Comparison of ENCODE assay signal across 12 mouse cellular contexts in genomic region chr12:105112321-105112988, GRCm38 (mm10). TPM values are rescaled to one million over a fixed set of nuclear protein-coding genes. Genes with fewer than 3 reads are reported as not detected.
DNase-seq lines count a peak whose midpoint lies in the region; ATAC-seq and TF ChIP-seq lines count a peak whose summit lies in the region.
"Had no signal": no experiment of that assay in that cellular context is flagged by ENCODE, and none has a peak within 500 bp of the region (broad histone marks: within the 10 kb centered on the region; RNA-seq: fewer than 3 reads in every experiment).

No protein-coding gene starts in this region.

- H3K4me1 ChIP-seq in ES-E14 (ENCODE audit: control insufficient read depth in 2 of 2, insufficient read depth in 2 of 2, low read length in 2 of 2, poor library complexity in 1 of 2), result peaks cover 0 to 8% of the 10 kb centered on the region in 2 experiments; a peak in 2 of 4 replicates
- peaks cover 8% of the 10 kb centered on the region; the same call in 1 of the 2 replicates for H3K4me1 ChIP-seq in midbrain, embryonic 14.5 days (ENCODE audit: control insufficient read depth, insufficient read depth, low read length)
- H3K4me1 ChIP-seq: liver, embryonic 13.5 days had no signal

- H3K27ac ChIP-seq in ES-E14 (ENCODE audit: insufficient read depth, low read depth, low read length, poor library complexity, severe bottlenecking), result no peak overlapping the region
- peak overlapping the region; percentile 61 for H3K27ac ChIP-seq in midbrain, embryonic 14.5 days (replicated peaks; ENCODE audit: low read depth, low read length)
- H3K27ac ChIP-seq: liver, embryonic 13.5 days had no signal

- H3K9ac ChIP-seq in ES-E14 (ENCODE audit: insufficient read depth, low read depth, low read length, poor library complexity, severe bottlenecking), result no peak overlapping the region
- H3K9ac ChIP-seq in midbrain, embryonic 14.5 days (replicated peaks; ENCODE audit: low read length), result no peak overlapping the region; the same call in 1 of the 2 replicates
- H3K9ac ChIP-seq: liver, embryonic 13.5 days had no signal

- in situ Hi-C loops in ES-E14 (cut with MboI; ENCODE audit: low sequenced_read_pairs in 2 of 2, unreplicated experiment in 2 of 2), result no loop called here

- H3K36me3 ChIP-seq in ES-E14 (ENCODE audit: control insufficient read depth, insufficient read depth, low read length, poor library complexity, severe bottlenecking), result no peaks in the 10 kb centered on the region
- H3K36me3 ChIP-seq in midbrain, embryonic 14.5 days (ENCODE audit: control insufficient read depth, insufficient read depth, low read length), result no peaks in the 10 kb centered on the region
- H3K36me3 ChIP-seq: G1E; liver, embryonic 13.5 days had no signal

- no peak for TF ChIP-seq CTCF in brain, embryonic 14.5 days (IDR thresholded peaks at IDR 0.05; ENCODE audit: borderline replicate concordance, extremely low read depth, insufficient read depth, insufficient read length)

- ATAC-seq in midbrain, embryonic 14.5 days (ENCODE audit: low FRiP score, low TSS enrichment), result no peak

- 34% methylated on average over 13 of the region's 13 CpGs for WGBS in midbrain, embryonic 14.5 days

- H3K9me3 ChIP-seq in ES-E14 (ENCODE audit: control insufficient read depth, insufficient read depth, low read depth, low read length), result no peaks in the 10 kb centered on the region
- no peaks in the 10 kb centered on the region for H3K9me3 ChIP-seq in midbrain, embryonic 14.5 days (ENCODE audit: control insufficient read depth, low read length)
- H3K9me3 ChIP-seq: G1E; liver, embryonic 13.5 days had no signal

- H3K4me2 ChIP-seq in midbrain, embryonic 14.5 days (ENCODE audit: low read length), result peak overlapping the region; percentile 19; the same call in 1 of the 2 replicates
- H3K4me2 ChIP-seq: liver, embryonic 13.5 days had no signal

- H3K27me3 ChIP-seq in midbrain, embryonic 14.5 days (ENCODE audit: control insufficient read depth, insufficient read depth, low read length), result no peaks in the 10 kb centered on the region
- H3K27me3 ChIP-seq: liver, embryonic 13.5 days had no signal

- H3K4me3 ChIP-seq in ES-E14 (ENCODE audit: insufficient read depth in 1 of 2, low read depth in 1 of 2, low read length in 2 of 2, poor library complexity in 1 of 2, severe bottlenecking in 1 of 2), result no peak overlapping the region
- H3K4me3 ChIP-seq in midbrain, embryonic 14.5 days (replicated peaks; ENCODE audit: low read depth, low read length), result no peak overlapping the region
- H3K4me3 ChIP-seq: liver, embryonic 13.5 days had no signal

- TF ChIP-seq POLR2A in brain, embryonic 14.5 days (IDR thresholded peaks at IDR 0.05; ENCODE audit: borderline replicate concordance, extremely low read depth, insufficient read depth, insufficient read length, poor library complexity, severe bottlenecking), result no peak

- DNase-seq in heart, postnatal 4 days, result peak; percentile 9
- no peak for DNase-seq in heart, adult 18-20 months
- peak; percentile 48 for DNase-seq in ES-E14 (ENCODE audit: low read depth, low spot score)
- peak; percentile 53 for DNase-seq in brain, embryonic 14.5 days (ENCODE audit: low read depth)
- DNase-seq in midbrain, embryonic 14.5 days, result peak; percentile 55
- DNase-seq in frontal cortex, postnatal 14 days (ENCODE audit: low spot score in 2 of 2), result no peak
- no peak for DNase-seq in left cerebral cortex, adult 9 months (ENCODE audit: low spot score in 2 of 2)
- no peak for DNase-seq in natural killer cell, adult 2 months (ENCODE audit: low spot score in 2 of 2)
- DNase-seq: liver, embryonic 13.5 days had no signal

TF ChIP-seq in ES-E14, 5 proteins besides CTCF, POLR2A, EP300 and RAD21:
- TF ChIP-seq MAFK (IDR thresholded peaks at IDR 0.05; ENCODE audit: insufficient read depth, low read depth, low read length) (no peak), CHD2 (IDR thresholded peaks at IDR 0.05; ENCODE audit: low read depth, low read length) (no peak), ZNF384 (IDR thresholded peaks at IDR 0.05; ENCODE audit: low read depth, low read length) (no peak), ZC3H11A (IDR thresholded peaks at IDR 0.05; ENCODE audit: borderline replicate concordance, low read depth, low read length) (no peak)

RNA-seq across cellular contexts. Expression of gene Tcl1b2, which starts 33.4 kb away (rescaled TPM):
- total RNA-seq in heart, postnatal 4 days (2021), result not detected
- not detected for total RNA-seq in heart, adult 18-20 months (2021)
- not detected in 2 replicates for total RNA-seq in ES-E14 (2012; rRNA removed)
- 0.08 and 0.14 TPM in 2 replicates for polyA plus RNA-seq in brain, embryonic 14.5 days (2012; rRNA removed)
- polyA plus RNA-seq in midbrain, embryonic 14.5 days (2014; fragmentation: Nextera tagmentation; extraction: Ambion mirVana), result not detected in 2 replicates
- total RNA-seq: G1E; heart, postnatal 10 days had no signal
- polyA plus RNA-seq: G1E; liver, embryonic 13.5 days; small intestine, adult 2 months had no signal

RNA-seq across cellular contexts. Expression of gene Tcl1b1, which starts 47.0 kb away (rescaled TPM):
- not detected for total RNA-seq in heart, postnatal 4 days (2021)
- not detected for total RNA-seq in heart, adult 18-20 months (2021)
- not detected in 2 replicates for total RNA-seq in ES-E14 (2012; rRNA removed)
- not detected in 2 replicates for polyA plus RNA-seq in brain, embryonic 14.5 days (2012; rRNA removed)
- not detected in 2 replicates for polyA plus RNA-seq in midbrain, embryonic 14.5 days (2014; fragmentation: Nextera tagmentation; extraction: Ambion mirVana)
- total RNA-seq: G1E; heart, postnatal 10 days had no signal
- polyA plus RNA-seq: G1E; liver, embryonic 13.5 days; small intestine, adult 2 months had no signal

Comparison
In these comparisons a context has a peak if more than half of its experiments do, and no peak if none do; other contexts are left out.
1. DNase-seq: peak in heart, postnatal 4 days (single experiment), ES-E14 (single experiment), brain, embryonic 14.5 days (single experiment) and midbrain, embryonic 14.5 days (single experiment); none in heart, adult 18-20 months (0 of 2), frontal cortex, postnatal 14 days (0 of 2), left cerebral cortex, adult 9 months (0 of 2) and natural killer cell, adult 2 months (0 of 2).